Mouse (Mus musculus): Measurements from ENCODE around the gene Cacna1h. TPM values are rescaled to one million over a fixed set of nuclear protein-coding genes. Genes with fewer than 3 reads are reported as not detected.

The Cacna1h gene
- polyA plus RNA-seq, 1 experiment from 2014 or later = 4.6 TPM

DNA sequence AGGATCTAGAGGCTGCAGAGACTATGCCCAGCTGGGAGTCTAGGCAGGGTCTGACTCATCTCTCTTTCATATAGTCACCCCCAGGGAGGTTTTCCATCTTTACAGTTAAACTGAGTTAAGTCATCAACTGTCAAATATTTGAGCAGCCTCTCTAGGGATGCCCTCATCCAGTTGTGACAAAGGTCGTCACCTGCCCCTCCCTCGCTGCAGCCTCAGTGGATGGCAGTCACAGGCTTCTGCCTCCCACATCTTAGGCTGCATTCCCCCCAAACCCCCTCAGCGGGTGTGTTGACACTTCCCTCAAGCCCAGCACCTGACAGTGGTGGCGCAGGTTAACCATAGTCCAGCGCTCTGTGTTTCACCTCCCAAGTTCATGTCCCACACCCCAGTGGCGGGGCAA, 7.8 kb upstream of the Cacna1h start:
- Histone ChIP-seq H3K4me2 (replicated peaks) (no peak overlapping the region), H3K4me1 (replicated peaks) (peaks cover 23% of the 10 kb centered on the region), H3K4me3 (replicated peaks) (no peak overlapping the region), H3K36me3 (no peaks in the 10 kb centered on the region), H3K27me3 (replicated peaks) (no peaks in the 10 kb centered on the region), H3K9ac (no peak overlapping the region), H3K27ac (no peak overlapping the region), H3K9me3 (no peaks in the 10 kb centered on the region)
- WGBS = 75% methylated on average over 6 of the region's 6 CpGs
- no peak for ATAC-seq

DNA sequence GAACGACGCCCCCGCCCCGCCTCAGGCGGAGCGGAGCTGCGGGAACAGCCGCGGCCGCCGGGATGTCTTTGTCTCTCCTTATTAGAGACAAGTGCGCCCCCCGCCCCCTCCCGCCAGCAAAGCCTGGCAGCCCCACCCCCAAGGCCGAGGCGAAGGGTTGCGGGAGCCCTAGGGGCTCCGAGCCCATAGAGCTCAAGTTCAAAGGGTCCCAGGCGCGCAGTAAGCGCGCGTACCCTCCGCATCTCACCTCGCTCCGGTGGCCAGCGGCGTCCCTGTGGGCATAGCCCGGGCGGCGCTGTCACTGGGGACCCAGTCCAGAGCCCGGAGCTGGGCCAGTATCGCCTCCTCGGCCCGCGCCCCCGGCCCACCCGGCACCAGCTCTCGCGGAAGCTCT, 363 bp downstream of the Cacna1h start:
- peak overlapping the region; percentile 71 for H3K27ac ChIP-seq
- peaks cover 6% of the 10 kb centered on the region; the same call in 1 of the 2 replicates for H3K27me3 ChIP-seq (replicated peaks)
- no peaks in the 10 kb centered on the region for H3K36me3 ChIP-seq
- H3K4me2 ChIP-seq (replicated peaks) = peak overlapping the region; percentile 94
- peak overlapping the region; percentile 67 for H3K4me3 ChIP-seq (replicated peaks)
- no peaks in the 10 kb centered on the region for H3K9me3 ChIP-seq
- peak; percentile 12 for ATAC-seq
- H3K4me1 ChIP-seq (replicated peaks) = peaks cover 61% of the 10 kb centered on the region
- H3K9ac ChIP-seq = peak overlapping the region; percentile 66
- 1% methylated on average over 40 of the region's 40 CpGs for WGBS

DNA sequence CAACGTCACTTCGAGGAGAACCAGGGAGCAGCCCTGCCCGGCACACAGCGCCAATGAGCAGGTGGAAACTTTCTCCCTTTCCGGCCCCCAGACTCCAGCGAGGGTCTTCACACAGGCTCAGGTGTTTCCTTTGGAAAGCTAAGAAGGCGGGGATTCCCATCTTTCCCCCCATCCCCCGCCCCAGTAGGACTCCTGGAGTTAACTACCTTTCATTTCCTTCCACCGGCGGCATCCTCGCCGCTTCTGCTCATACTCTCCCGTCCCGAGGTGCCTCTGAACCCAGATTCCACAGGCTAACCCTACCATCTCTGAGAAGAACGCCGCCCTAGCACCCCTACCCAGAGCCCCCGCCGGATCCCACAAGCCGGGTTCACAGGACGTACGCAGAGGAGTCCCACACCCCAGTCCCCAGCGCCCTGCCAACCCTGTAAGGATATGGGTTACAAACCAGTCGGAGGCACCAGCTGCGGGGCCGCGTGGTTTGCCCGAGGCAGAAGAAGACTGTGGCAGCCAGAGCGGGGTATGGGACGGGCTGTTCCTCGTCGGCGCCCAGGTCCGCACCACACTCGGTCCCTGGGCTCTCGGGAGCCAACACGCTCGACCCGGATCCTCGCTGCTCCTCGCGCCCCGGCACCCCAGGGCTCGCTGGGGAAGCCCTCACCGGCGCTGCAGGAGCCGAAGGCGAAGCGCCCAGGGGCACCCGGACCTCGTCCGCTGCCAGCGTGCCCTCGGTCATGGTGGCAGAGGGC, 976 bp downstream of the Cacna1h start:
- no peaks in the 10 kb centered on the region; the same call in 1 of the 2 replicates for H3K36me3 ChIP-seq
- H3K27ac ChIP-seq = peak overlapping the region; percentile 71
- H3K4me2 ChIP-seq (replicated peaks) = peak overlapping the region; percentile 94
- H3K4me1 ChIP-seq (replicated peaks) = peaks cover 67% of the 10 kb centered on the region
- peak overlapping the region; percentile 67 for H3K4me3 ChIP-seq (replicated peaks)
- peaks cover 6% of the 10 kb centered on the region; the same call in 1 of the 2 replicates for H3K27me3 ChIP-seq (replicated peaks)
- no peaks in the 10 kb centered on the region for H3K9me3 ChIP-seq
- WGBS = under 1% methylated on average over 53 of the region's 53 CpGs
- peak overlapping the region; percentile 66 for H3K9ac ChIP-seq
- ATAC-seq = no peak

DNA sequence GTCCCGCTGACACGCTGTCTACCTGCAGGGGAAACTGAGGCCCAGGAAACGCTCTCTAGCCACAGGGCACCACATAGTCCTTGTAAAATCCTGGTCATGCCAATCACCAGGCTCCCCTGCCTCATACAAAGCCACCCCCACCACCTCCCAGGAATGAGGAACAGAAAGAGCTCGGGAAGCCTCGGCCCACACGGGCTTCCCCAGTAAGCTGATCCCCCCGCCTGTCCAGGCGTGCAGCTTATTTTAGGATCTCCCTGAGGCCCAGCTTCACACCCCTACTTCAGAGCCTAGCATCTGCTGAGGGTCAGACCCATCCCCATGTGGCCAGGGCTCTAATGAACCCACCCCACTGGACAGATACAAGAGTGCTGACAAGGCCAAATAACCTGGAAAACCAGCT, 3.0 kb downstream of the Cacna1h start:
- peak overlapping the region; percentile 21; the same call in 1 of the 2 replicates for H3K4me2 ChIP-seq (replicated peaks)
- H3K9ac ChIP-seq = no peak overlapping the region
- H3K9me3 ChIP-seq = no peaks in the 10 kb centered on the region
- H3K27ac ChIP-seq = no peak overlapping the region
- peaks cover 83% of the 10 kb centered on the region for H3K4me1 ChIP-seq (replicated peaks)
- no peak overlapping the region for H3K4me3 ChIP-seq (replicated peaks)
- no peaks in the 10 kb centered on the region; the same call in 1 of the 2 replicates for H3K36me3 ChIP-seq
- WGBS = 51% methylated on average over 8 of the region's 8 CpGs
- ATAC-seq = no peak
- H3K27me3 ChIP-seq (replicated peaks) = peaks cover 6% of the 10 kb centered on the region; the same call in 1 of the 2 replicates

DNA sequence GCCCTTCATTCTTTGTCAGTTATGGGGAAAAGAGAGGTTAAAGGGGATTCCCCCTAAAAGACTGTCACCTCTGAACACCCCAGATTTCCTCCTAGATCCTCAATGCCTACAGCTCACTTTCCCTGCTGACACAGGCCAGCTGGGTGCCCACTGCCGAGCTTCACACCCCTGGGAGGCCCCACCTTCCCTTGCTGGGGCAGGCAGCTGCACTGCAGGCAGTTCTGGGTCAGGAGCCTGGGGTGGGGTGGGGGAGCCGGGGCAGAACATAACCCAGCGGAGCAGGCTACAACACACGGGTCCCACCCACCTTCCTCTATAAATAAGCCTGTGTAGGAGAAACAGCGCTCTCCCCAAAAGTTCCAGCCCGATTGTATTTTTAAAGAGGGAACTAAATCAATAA, 3.7 kb downstream of the Cacna1h start:
- no peaks in the 10 kb centered on the region; the same call in 1 of the 2 replicates for H3K36me3 ChIP-seq
- WGBS = 29% methylated on average over 6 of the region's 6 CpGs
- H3K4me2 ChIP-seq (replicated peaks) = no peak overlapping the region
- no peak overlapping the region for H3K4me3 ChIP-seq (replicated peaks)
- H3K9ac ChIP-seq = no peak overlapping the region
- H3K9me3 ChIP-seq = no peaks in the 10 kb centered on the region
- peaks cover 83% of the 10 kb centered on the region for H3K4me1 ChIP-seq (replicated peaks)
- peaks cover 6% of the 10 kb centered on the region; the same call in 1 of the 2 replicates for H3K27me3 ChIP-seq (replicated peaks)
- H3K27ac ChIP-seq = no peak overlapping the region
- ATAC-seq = no peak

DNA sequence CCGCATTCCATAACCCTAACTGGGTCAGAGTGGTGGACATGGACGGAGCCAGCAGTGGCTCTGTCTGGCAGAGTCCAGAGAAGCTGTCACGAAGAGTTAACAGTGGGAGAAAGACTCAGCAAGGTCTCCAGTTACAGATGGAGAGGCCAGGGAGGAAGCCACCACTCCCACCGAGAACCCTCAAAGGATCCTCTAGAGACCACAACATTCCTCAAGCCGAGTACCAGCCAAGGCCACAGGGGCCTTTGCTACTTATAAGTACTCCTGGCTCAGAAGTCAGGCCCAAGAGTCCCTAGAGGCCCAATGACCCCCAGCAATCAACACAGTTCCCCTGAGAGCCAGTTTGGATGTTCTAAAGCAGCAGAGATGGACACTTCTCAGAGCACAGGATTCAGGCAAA, 4.3 kb downstream of the Cacna1h start:
- Histone ChIP-seq H3K4me1 (replicated peaks) (peaks cover 81% of the 10 kb centered on the region), H3K9ac (0 out of 2 replicates have a peak overlapping the region, but pooled peaks have one; percentile 5), H3K27me3 (replicated peaks) (peaks cover 6% of the 10 kb centered on the region; the same call in 1 of the 2 replicates), H3K36me3 (no peaks in the 10 kb centered on the region; the same call in 1 of the 2 replicates), H3K27ac (no peak overlapping the region), H3K9me3 (no peaks in the 10 kb centered on the region), H3K4me2 (replicated peaks) (no peak overlapping the region), H3K4me3 (replicated peaks) (no peak overlapping the region)
- ATAC-seq = no peak
- 51% methylated on average over 5 of the region's 5 CpGs for WGBS

DNA sequence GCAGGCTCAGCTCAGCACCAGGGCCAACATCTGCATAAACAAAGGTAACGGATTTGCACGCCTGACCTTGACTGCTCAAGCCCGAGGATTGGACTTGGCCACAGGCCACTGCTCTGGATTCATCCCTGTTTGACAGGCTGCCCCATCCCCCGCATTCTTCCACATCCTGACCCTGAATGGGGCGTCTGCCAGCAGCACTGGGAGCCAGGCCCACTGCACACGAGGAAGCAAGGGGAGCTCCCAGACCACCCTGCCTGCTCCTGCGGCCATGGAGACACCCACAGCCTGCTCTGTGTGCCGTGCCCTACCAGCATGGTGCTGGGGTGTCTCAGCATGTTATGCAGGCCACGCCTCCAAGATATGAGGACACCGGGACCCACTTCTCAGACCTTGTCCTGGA, 6.1 kb downstream of the Cacna1h start:
- Histone ChIP-seq H3K27ac (peak overlapping the region; percentile 37), H3K27me3 (replicated peaks) (no peaks in the 10 kb centered on the region), H3K9ac (no peak overlapping the region), H3K9me3 (no peaks in the 10 kb centered on the region), H3K36me3 (no peaks in the 10 kb centered on the region; the same call in 1 of the 2 replicates), H3K4me3 (replicated peaks) (no peak overlapping the region), H3K4me2 (replicated peaks) (no peak overlapping the region; the same call in 1 of the 2 replicates), H3K4me1 (replicated peaks) (peaks cover 64% of the 10 kb centered on the region)
- WGBS = 31% methylated on average over 10 of the region's 10 CpGs
- ATAC-seq = peak; percentile 69; the same call in 1 of the 2 replicates

DNA sequence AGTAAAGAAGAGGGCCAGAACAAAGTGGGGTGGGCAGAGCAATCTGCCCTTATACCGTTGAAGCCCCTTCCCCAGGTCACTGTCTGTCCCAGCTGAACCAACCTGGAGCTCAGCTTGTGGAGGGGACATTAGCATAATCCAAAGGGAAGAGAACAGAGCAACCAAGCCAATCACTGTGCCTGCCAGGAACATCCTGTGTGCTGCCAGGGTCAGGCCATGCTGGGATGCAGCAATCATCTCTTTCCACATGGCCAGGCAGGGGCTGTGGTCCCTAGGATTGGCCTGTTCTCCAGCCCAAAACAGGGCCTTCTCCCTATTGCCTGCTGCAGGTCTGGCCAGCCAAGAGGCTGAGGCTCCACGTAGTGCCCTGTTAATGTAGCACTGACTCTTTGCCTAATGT, 7.6 kb downstream of the Cacna1h start:
- Histone ChIP-seq H3K36me3 (peaks cover 2% of the 10 kb centered on the region; the same call in 1 of the 2 replicates), H3K4me3 (replicated peaks) (no peak overlapping the region), H3K4me1 (replicated peaks) (peaks cover 53% of the 10 kb centered on the region), H3K27me3 (replicated peaks) (no peaks in the 10 kb centered on the region), H3K9me3 (no peaks in the 10 kb centered on the region), H3K9ac (no peak overlapping the region), H3K4me2 (replicated peaks) (no peak overlapping the region), H3K27ac (no peak overlapping the region)
- WGBS = 59% methylated on average over 2 of the region's 2 CpGs
- no peak for ATAC-seq

DNA sequence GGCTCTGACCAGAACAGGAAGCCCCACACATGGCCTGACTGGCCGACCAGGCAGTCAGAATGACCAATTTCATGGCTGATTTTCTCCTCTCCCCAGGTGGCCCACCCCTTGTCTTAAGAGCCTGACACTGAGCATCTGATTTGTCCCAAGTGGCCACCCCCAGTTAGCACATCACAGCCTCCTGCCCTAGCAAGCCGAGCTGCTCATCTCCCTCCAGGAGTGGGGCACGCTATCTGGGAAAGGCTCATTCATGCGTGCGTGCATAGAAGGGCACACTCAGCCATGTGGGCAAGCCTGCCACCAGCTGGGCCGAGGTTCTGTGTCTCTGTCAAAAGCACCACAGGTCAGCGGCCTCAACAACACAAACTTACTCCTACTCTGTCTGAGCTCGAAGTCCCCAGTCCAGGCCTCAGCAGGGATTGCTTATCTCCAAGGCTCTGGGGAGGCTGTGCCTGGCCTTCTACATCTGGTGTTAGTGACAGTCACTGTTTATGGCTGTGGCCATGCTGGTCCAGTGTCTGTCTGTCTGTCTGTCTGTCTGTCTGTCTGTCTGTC, 9.0 kb downstream of the Cacna1h start:
- no peak overlapping the region for H3K4me3 ChIP-seq (replicated peaks)
- H3K4me1 ChIP-seq (replicated peaks) = peaks cover 39% of the 10 kb centered on the region
- 57% methylated on average over 8 of the region's 8 CpGs for WGBS
- peaks cover 2% of the 10 kb centered on the region; the same call in 1 of the 2 replicates for H3K36me3 ChIP-seq
- ATAC-seq = no peak
- H3K9ac ChIP-seq = no peak overlapping the region
- no peaks in the 10 kb centered on the region for H3K9me3 ChIP-seq
- H3K27me3 ChIP-seq (replicated peaks) = no peaks in the 10 kb centered on the region
- no peak overlapping the region for H3K4me2 ChIP-seq (replicated peaks)
- no peak overlapping the region for H3K27ac ChIP-seq

DNA sequence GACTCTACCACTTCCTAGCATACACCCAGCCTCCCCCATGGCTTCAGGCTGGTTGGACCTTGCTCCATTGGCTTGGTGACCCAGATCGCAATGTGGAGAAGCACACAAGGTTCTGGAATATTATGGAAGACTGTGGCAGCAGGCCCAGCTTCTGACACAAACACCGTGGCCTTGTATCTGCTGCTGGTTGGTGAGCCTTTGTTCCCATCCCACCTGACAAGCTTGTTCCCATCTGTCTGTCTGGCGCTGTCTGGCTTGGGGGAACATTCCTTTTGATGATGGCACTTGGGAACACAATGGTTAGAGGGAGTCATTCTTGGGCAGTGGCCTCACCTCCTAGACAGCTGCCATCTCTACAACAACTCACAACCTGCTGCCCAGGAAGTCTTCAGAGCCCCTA, 12.6 kb downstream of the Cacna1h start:
- no peak overlapping the region for H3K4me2 ChIP-seq (replicated peaks)

DNA sequence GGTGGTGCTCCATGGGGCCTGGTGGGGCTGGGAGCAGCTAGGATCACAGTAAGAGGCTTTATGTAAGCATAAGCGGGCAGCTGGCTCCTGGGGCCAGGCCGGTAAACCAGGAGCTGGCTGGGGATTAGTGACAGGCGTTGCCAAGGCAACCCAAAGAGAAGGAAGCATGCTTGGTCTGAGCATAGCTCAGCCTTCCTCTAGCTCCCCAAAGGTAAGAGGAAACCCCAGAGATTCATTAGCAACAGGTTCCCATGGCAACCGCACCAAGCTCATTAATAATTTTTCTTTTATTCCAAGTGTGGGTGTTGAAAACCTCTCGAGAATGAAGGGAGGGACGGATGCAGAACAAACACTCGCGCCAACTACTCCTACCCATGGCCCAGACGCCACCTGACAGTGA, 14.7 kb downstream of the Cacna1h start:
- peaks cover 2% of the 10 kb centered on the region; the same call in 1 of the 2 replicates for H3K36me3 ChIP-seq
- no peaks in the 10 kb centered on the region for H3K27me3 ChIP-seq (replicated peaks)
- WGBS = 32% methylated on average over 9 of the region's 9 CpGs
- no peak overlapping the region for H3K4me3 ChIP-seq (replicated peaks)
- no peak overlapping the region for H3K9ac ChIP-seq
- no peaks in the 10 kb centered on the region for H3K9me3 ChIP-seq
- no peak for ATAC-seq
- H3K27ac ChIP-seq = no peak overlapping the region
- no peak overlapping the region for H3K4me2 ChIP-seq (replicated peaks)
- H3K4me1 ChIP-seq (replicated peaks) = peaks cover 31% of the 10 kb centered on the region

More for the DNA sequence above, 12.6 kb downstream of the Cacna1h start:
- ATAC-seq = no peak
- Histone ChIP-seq H3K4me3 (replicated peaks) (no peak overlapping the region), H3K36me3 (peaks cover 2% of the 10 kb centered on the region; the same call in 1 of the 2 replicates), H3K27me3 (replicated peaks) (no peaks in the 10 kb centered on the region), H3K27ac (no peak overlapping the region), H3K4me1 (replicated peaks) (peaks cover 14% of the 10 kb centered on the region), H3K9me3 (no peaks in the 10 kb centered on the region), H3K9ac (no peak overlapping the region)
- 85% methylated on average over 3 of the region's 3 CpGs for WGBS

GRCm38 (mm10) chr17:25417990-25418389, 15.6 kb downstream of the Cacna1h start:
- Histone ChIP-seq H3K27ac (no peak overlapping the region), H3K4me1 (replicated peaks) (peaks cover 32% of the 10 kb centered on the region), H3K9me3 (no peaks in the 10 kb centered on the region), H3K4me3 (replicated peaks) (no peak overlapping the region), H3K4me2 (replicated peaks) (no peak overlapping the region), H3K9ac (no peak overlapping the region), H3K27me3 (replicated peaks) (no peaks in the 10 kb centered on the region), H3K36me3 (peaks cover 2% of the 10 kb centered on the region; the same call in 1 of the 2 replicates)
- ATAC-seq = no peak
- 83% methylated on average over 6 of the region's 6 CpGs for WGBS

All from intestine, embryonic 15.5 days (tissue).